Mouse (Mus musculus): ENCODE data around the gene Elmo2. TPM values are rescaled to one million over a fixed set of nuclear protein-coding genes. Genes with fewer than 3 reads are reported as not detected.

Gene Elmo2
- polyA plus RNA-seq, 1 experiment from 2014 or later, result 58.1 TPM

GRCm38 (mm10) chr2:165351828-165352513, 25.7 kb upstream of the Elmo2 start:
- no peaks in the 10 kb centered on the region for H3K36me3 ChIP-seq
- H3K9ac ChIP-seq, result no peak overlapping the region
- no peak overlapping the region for H3K27ac ChIP-seq
- WGBS, result 89% methylated on average over 20 of the region's 20 CpGs
- H3K4me1 ChIP-seq (replicated peaks), result no peaks in the 10 kb centered on the region
- no peak overlapping the region for H3K4me3 ChIP-seq (replicated peaks)
- ATAC-seq, result no peak
- no peaks in the 10 kb centered on the region for H3K27me3 ChIP-seq (replicated peaks)
- no peak overlapping the region for H3K4me2 ChIP-seq (replicated peaks)
- 0 out of 2 replicates have a peak, but pooled peaks cover 2% of the 10 kb centered on the region for H3K9me3 ChIP-seq

- no peak overlapping the region for H3K4me3 ChIP-seq (replicated peaks)
- H3K4me1 ChIP-seq (replicated peaks), result no peaks in the 10 kb centered on the region
- H3K9me3 ChIP-seq, result 0 out of 2 replicates have a peak, but pooled peaks cover 2% of the 10 kb centered on the region
- WGBS, result 21% methylated on average over 8 of the region's 8 CpGs
- no peaks in the 10 kb centered on the region for H3K36me3 ChIP-seq
- H3K27me3 ChIP-seq (replicated peaks), result no peaks in the 10 kb centered on the region
- no peak overlapping the region for H3K4me2 ChIP-seq (replicated peaks)
- H3K27ac ChIP-seq, result no peak overlapping the region
- ATAC-seq, result no peak
- no peak overlapping the region for H3K9ac ChIP-seq
Observed at GRCm38 (mm10) chr2:165349466-165349865, 23.2 kb upstream of the Elmo2 start.

GRCm38 (mm10) chr2:165346180-165346579, 19.9 kb upstream of the Elmo2 start:
- Histone ChIP-seq H3K4me2 (replicated peaks) (no peak overlapping the region), H3K4me1 (replicated peaks) (no peaks in the 10 kb centered on the region), H3K36me3 (no peaks in the 10 kb centered on the region), H3K27me3 (replicated peaks) (no peaks in the 10 kb centered on the region), H3K9me3 (no peaks in the 10 kb centered on the region), H3K4me3 (replicated peaks) (no peak overlapping the region), H3K9ac (no peak overlapping the region), H3K27ac (no peak overlapping the region)
- ATAC-seq, result no peak
- 81% methylated on average over 5 of the region's 5 CpGs for WGBS

GRCm38 (mm10) chr2:165337191-165337590, 10.9 kb upstream of the Elmo2 start:
- H3K9me3 ChIP-seq, result no peaks in the 10 kb centered on the region
- H3K4me2 ChIP-seq (replicated peaks), result no peak overlapping the region
- H3K36me3 ChIP-seq, result no peaks in the 10 kb centered on the region
- WGBS, result 18% methylated on average over 3 of the region's 3 CpGs
- H3K9ac ChIP-seq, result no peak overlapping the region
- 0 out of 2 replicates have a peak, but pooled peaks cover 3% of the 10 kb centered on the region for H3K27me3 ChIP-seq (replicated peaks)
- 0 out of 2 replicates have a peak, but pooled peaks have one; percentile 30 for ATAC-seq
- no peaks in the 10 kb centered on the region for H3K4me1 ChIP-seq (replicated peaks)
- no peak overlapping the region for H3K4me3 ChIP-seq (replicated peaks)
- no peak overlapping the region for H3K27ac ChIP-seq

GRCm38 (mm10) chr2:165332610-165333210, 6.4 kb upstream of the Elmo2 start:
- ATAC-seq, result no peak
- Histone ChIP-seq H3K9ac (no peak overlapping the region), H3K4me2 (replicated peaks) (peak overlapping the region; percentile 18), H3K4me1 (replicated peaks) (peaks cover 4% of the 10 kb centered on the region; the same call in 1 of the 2 replicates), H3K4me3 (replicated peaks) (no peak overlapping the region), H3K9me3 (no peaks in the 10 kb centered on the region), H3K27me3 (replicated peaks) (no peaks in the 10 kb centered on the region), H3K36me3 (no peaks in the 10 kb centered on the region), H3K27ac (no peak overlapping the region)
- 50% methylated on average over 14 of the region's 14 CpGs for WGBS

- Histone ChIP-seq H3K9ac (no peak overlapping the region), H3K4me1 (replicated peaks) (peaks cover 19% of the 10 kb centered on the region), H3K4me2 (replicated peaks) (no peak overlapping the region), H3K27me3 (replicated peaks) (no peaks in the 10 kb centered on the region), H3K36me3 (no peaks in the 10 kb centered on the region), H3K9me3 (no peaks in the 10 kb centered on the region), H3K27ac (0 out of 2 replicates have a peak overlapping the region, but pooled peaks have one; percentile 7), H3K4me3 (replicated peaks) (no peak overlapping the region)
- WGBS, result 22% methylated on average over 3 of the region's 3 CpGs
- no peak for ATAC-seq
Observed at GRCm38 (mm10) chr2:165329703-165330102, 3.4 kb upstream of the Elmo2 start.

GRCm38 (mm10) chr2:165328746-165329145, 2.5 kb upstream of the Elmo2 start:
- Histone ChIP-seq H3K36me3 (no peaks in the 10 kb centered on the region), H3K9ac (no peak overlapping the region), H3K4me2 (replicated peaks) (no peak overlapping the region), H3K9me3 (no peaks in the 10 kb centered on the region), H3K27me3 (replicated peaks) (no peaks in the 10 kb centered on the region), H3K4me3 (replicated peaks) (no peak overlapping the region), H3K4me1 (replicated peaks) (peaks cover 29% of the 10 kb centered on the region), H3K27ac (no peak overlapping the region)
- WGBS, result 74% methylated on average over 5 of the region's 5 CpGs
- ATAC-seq, result no peak

- Histone ChIP-seq H3K4me2 (replicated peaks) (peak overlapping the region; percentile 90), H3K36me3 (no peaks in the 10 kb centered on the region), H3K9ac (no peak overlapping the region), H3K4me1 (replicated peaks) (peaks cover 35% of the 10 kb centered on the region), H3K27me3 (replicated peaks) (no peaks in the 10 kb centered on the region), H3K9me3 (no peaks in the 10 kb centered on the region), H3K27ac (no peak overlapping the region), H3K4me3 (replicated peaks) (peak overlapping the region; percentile 92; the same call in 1 of the 2 replicates)
- no peak for ATAC-seq
- WGBS, result 49% methylated on average over 7 of the region's 7 CpGs
Observed at GRCm38 (mm10) chr2:165327386-165327785, 1.1 kb upstream of the Elmo2 start.

- Histone ChIP-seq H3K4me3 (replicated peaks) (peak overlapping the region; percentile 92), H3K9me3 (no peaks in the 10 kb centered on the region), H3K36me3 (no peaks in the 10 kb centered on the region), H3K27me3 (replicated peaks) (no peaks in the 10 kb centered on the region), H3K9ac (peak overlapping the region; percentile 93), H3K27ac (peak overlapping the region; percentile 66; the same call in 1 of the 2 replicates), H3K4me2 (replicated peaks) (peak overlapping the region; percentile 90), H3K4me1 (replicated peaks) (peaks cover 50% of the 10 kb centered on the region)
- WGBS, result under 1% methylated on average over 30 of the region's 30 CpGs
- peak; percentile 34 for ATAC-seq
Observed at GRCm38 (mm10) chr2:165325521-165326303, 567 bp downstream of the Elmo2 start.

- Histone ChIP-seq H3K4me2 (replicated peaks) (no peak overlapping the region), H3K4me1 (replicated peaks) (peaks cover 63% of the 10 kb centered on the region)
Observed at GRCm38 (mm10) chr2:165323928-165324327, 2.4 kb downstream of the Elmo2 start.

GRCm38 (mm10) chr2:165323484-165323883, 2.8 kb downstream of the Elmo2 start:
- no peak for ATAC-seq
- Histone ChIP-seq H3K4me3 (replicated peaks) (no peak overlapping the region), H3K9ac (no peak overlapping the region), H3K36me3 (no peaks in the 10 kb centered on the region), H3K27ac (no peak overlapping the region), H3K4me1 (replicated peaks) (peaks cover 67% of the 10 kb centered on the region), H3K27me3 (replicated peaks) (no peaks in the 10 kb centered on the region), H3K9me3 (no peaks in the 10 kb centered on the region), H3K4me2 (replicated peaks) (no peak overlapping the region)
- 71% methylated on average over 5 of the region's 5 CpGs for WGBS

More at GRCm38 (mm10) chr2:165323928-165324327, 2.4 kb downstream of the Elmo2 start:
- no peaks in the 10 kb centered on the region for H3K9me3 ChIP-seq
- no peaks in the 10 kb centered on the region for H3K36me3 ChIP-seq
- H3K27me3 ChIP-seq (replicated peaks), result no peaks in the 10 kb centered on the region
- H3K4me3 ChIP-seq (replicated peaks), result no peak overlapping the region
- H3K27ac ChIP-seq, result no peak overlapping the region
- no peak overlapping the region for H3K9ac ChIP-seq
- WGBS, result 57% methylated on average over 5 of the region's 5 CpGs
- no peak for ATAC-seq

Measured in intestine, embryonic 15.5 days (tissue).